In genomic region chr12:72520645-72521044, GRCm38 (mm10) we compare ENCODE assay signal across 9 mouse cellular contexts. TPM values are rescaled to one million over a fixed set of nuclear protein-coding genes. Genes with fewer than 3 reads are reported as not detected.
DNase-seq lines count a peak whose midpoint lies in the region; ATAC-seq and TF ChIP-seq lines count a peak whose summit lies in the region.
"Had no signal": no experiment of that assay in that cellular context is flagged by ENCODE, and none has a peak within 500 bp of the region (broad histone marks: within the 10 kb centered on the region; RNA-seq: fewer than 3 reads in every experiment).

No protein-coding gene starts in this region.

- H3K9ac ChIP-seq in limb, embryonic 14.5 days (ENCODE audit: low read depth, low read length, severe bottlenecking) = no peak overlapping the region
- H3K9ac ChIP-seq: stomach, embryonic 15.5 days had no signal

- no peaks in the 10 kb centered on the region for H3K27me3 ChIP-seq in limb, embryonic 14.5 days (ENCODE audit: control insufficient read depth, insufficient read depth, low read length)
- H3K27me3 ChIP-seq: stomach, embryonic 15.5 days had no signal

- no peak for ATAC-seq in limb, embryonic 14.5 days (ENCODE audit: low FRiP score, low read depth)

- no peaks in the 10 kb centered on the region for H3K4me1 ChIP-seq in limb, embryonic 14.5 days (ENCODE audit: control insufficient read depth, insufficient read depth, low read length)

- H3K4me2 ChIP-seq in limb, embryonic 14.5 days (replicated peaks; ENCODE audit: low read depth, low read length, severe bottlenecking) = no peak overlapping the region
- H3K4me2 ChIP-seq: stomach, embryonic 15.5 days had no signal

- intact Hi-C loops in left cerebral cortex, adult 2 months (cut with DNase I) = loop anchor here (10.0 kb wide), 1 partner anchor 416 kb away; no protein-coding TSS in a partner anchor
- intact Hi-C loops in gastrocnemius, adult 2 months (cut with DNase I) = no loop called here

- H3K27ac ChIP-seq in left cerebral cortex, adult 2 months = no peak overlapping the region
- no peak overlapping the region for H3K27ac ChIP-seq in gastrocnemius, adult 2 months
- no peak overlapping the region for H3K27ac ChIP-seq in limb, embryonic 14.5 days (replicated peaks; ENCODE audit: low read depth, low read length)
- H3K27ac ChIP-seq: stomach, embryonic 15.5 days had no signal

- no peaks in the 10 kb centered on the region for H3K9me3 ChIP-seq in limb, embryonic 14.5 days (ENCODE audit: control insufficient read depth, low read length)
- H3K9me3 ChIP-seq: stomach, embryonic 15.5 days had no signal

- no peaks in the 10 kb centered on the region for H3K36me3 ChIP-seq in limb, embryonic 14.5 days (ENCODE audit: control insufficient read depth, insufficient read depth, low read length)
- H3K36me3 ChIP-seq: stomach, embryonic 15.5 days had no signal

- no peak for TF ChIP-seq POLR2A in limb, embryonic 14.5 days (IDR thresholded peaks at IDR 0.05; ENCODE audit: borderline replicate concordance, extremely low read depth, insufficient read depth, insufficient read length)

- TF ChIP-seq CTCF in left cerebral cortex, adult 2 months (IDR thresholded peaks at IDR 0.05) = peak; percentile 91
- peak; percentile 87 for TF ChIP-seq CTCF in gastrocnemius, adult 2 months (IDR thresholded peaks at IDR 0.05)

- peak; percentile 44 to 69 for DNase-seq in left cerebral cortex, adult 2 months (ENCODE audit: extremely low spot score in 1 of 2, low spot score in 2 of 2)
- no peak for DNase-seq in left cerebral cortex, adult 8-10 months (ENCODE audit: low spot score in 2 of 2)
- DNase-seq in NIH3T3 (ENCODE audit: low read depth) = peak; percentile 87
- DNase-seq in c-Kit-positive CD71-positive TER-119-negative erythroid progenitor cells, embryonic 14.5 days (ENCODE audit: low read depth) = peak; percentile 59
- peak; percentile 67 for DNase-seq in gastrocnemius, adult 2 months
- DNase-seq in limb, embryonic 14.5 days (ENCODE audit: low spot score) = peak; percentile 54
- peak; percentile 79 for DNase-seq in retina, postnatal 1 day
- peak; percentile 36 for DNase-seq in yolk sac, embryonic 10.5 days (ENCODE audit: low spot score)

- 3% methylated on average over 2 of the region's 2 CpGs for WGBS in limb, embryonic 14.5 days

- no peak overlapping the region for H3K4me3 ChIP-seq in left cerebral cortex, adult 2 months
- H3K4me3 ChIP-seq in gastrocnemius, adult 2 months = no peak overlapping the region
- no peak overlapping the region for H3K4me3 ChIP-seq in limb, embryonic 14.5 days (replicated peaks; ENCODE audit: low read length)
- H3K4me3 ChIP-seq: stomach, embryonic 15.5 days had no signal

RNA-seq across cellular contexts. Expression of gene Pcnx4, which starts 15.5 kb away (rescaled TPM):
- total RNA-seq in left cerebral cortex, adult 2 months (2021) = 10 to 100 TPM; 30.2 to 32.8 TPM
- total RNA-seq in left cerebral cortex, adult 8-10 months (2022) = 10 to 100 TPM; 30.6 to 37.6 (median 33.8) TPM
- 1 to 10 TPM; 2.2 to 2.7 TPM for total RNA-seq in gastrocnemius, adult 2 months (2021)
- 10.1 and 10.2 TPM in 2 replicates for polyA plus RNA-seq in limb, embryonic 14.5 days (2012; rRNA removed)
- 12.4 and 13.5 TPM in 2 replicates for polyA plus RNA-seq in limb, embryonic 14.5 days (2014; fragmentation: Nextera tagmentation; extraction: Ambion mirVana)

Comparison
In these comparisons a context has a peak if more than half of its experiments do, and no peak if none do; other contexts are left out.
1. DNase-seq: peak in left cerebral cortex, adult 2 months (2 of 2), NIH3T3 (single experiment), c-Kit-positive CD71-positive TER-119-negative erythroid progenitor cells, embryonic 14.5 days (single experiment), gastrocnemius, adult 2 months (single experiment), limb, embryonic 14.5 days (single experiment), retina, postnatal 1 day (single experiment) and yolk sac, embryonic 10.5 days (single experiment); none in left cerebral cortex, adult 8-10 months (0 of 2).
2. RNA of gene Pcnx4, which starts 15.5 kb away (total RNA-seq): 30.6 to 37.6 TPM in left cerebral cortex, adult 8-10 months and 30.2 to 32.8 TPM in left cerebral cortex, adult 2 months; 2.2 to 2.7 TPM in gastrocnemius, adult 2 months; every median in the first group is over 4 times any median in the second.